Mouse (Mus musculus): Measurements from ENCODE around the gene Add1.
A peak's percentile ranks its signal among the peaks of the same experiment; 100 is the strongest.
"Not testable (repeated sequence)": the region's sequence is repeated elsewhere in the genome, so short reads cannot be mapped to it uniquely, and the experiment has no call there.

Add1 gene

GRCm38 (mm10) chr5:34551821-34552220 is 21.6 kb upstream of the Add1 start:
- DNase-seq, result no peak

- no peak for DNase-seq
Measured at GRCm38 (mm10) chr5:34563854-34564253, 9.6 kb upstream of the Add1 start.

DNA sequence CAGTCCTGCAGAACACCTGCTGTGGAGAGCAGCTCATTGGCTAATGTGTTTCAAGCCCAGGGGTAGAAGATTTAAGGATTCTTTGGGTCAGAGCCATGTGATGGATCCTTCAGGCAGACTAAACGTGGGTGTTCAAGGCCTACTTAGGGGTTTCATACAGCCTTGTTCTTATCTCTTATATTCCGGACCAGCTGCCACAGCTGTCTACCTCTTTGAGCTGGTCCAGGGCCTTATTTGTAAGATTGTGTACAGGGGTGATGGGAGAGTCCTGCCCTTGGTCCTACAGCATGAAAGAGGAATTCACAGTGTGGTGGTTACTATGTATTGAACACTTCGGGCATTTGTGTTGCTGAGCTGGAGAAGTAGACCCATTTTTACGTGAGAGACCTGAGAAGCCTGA is 9.2 kb upstream of the Add1 start:
- DNase-seq, result no peak

DNA sequence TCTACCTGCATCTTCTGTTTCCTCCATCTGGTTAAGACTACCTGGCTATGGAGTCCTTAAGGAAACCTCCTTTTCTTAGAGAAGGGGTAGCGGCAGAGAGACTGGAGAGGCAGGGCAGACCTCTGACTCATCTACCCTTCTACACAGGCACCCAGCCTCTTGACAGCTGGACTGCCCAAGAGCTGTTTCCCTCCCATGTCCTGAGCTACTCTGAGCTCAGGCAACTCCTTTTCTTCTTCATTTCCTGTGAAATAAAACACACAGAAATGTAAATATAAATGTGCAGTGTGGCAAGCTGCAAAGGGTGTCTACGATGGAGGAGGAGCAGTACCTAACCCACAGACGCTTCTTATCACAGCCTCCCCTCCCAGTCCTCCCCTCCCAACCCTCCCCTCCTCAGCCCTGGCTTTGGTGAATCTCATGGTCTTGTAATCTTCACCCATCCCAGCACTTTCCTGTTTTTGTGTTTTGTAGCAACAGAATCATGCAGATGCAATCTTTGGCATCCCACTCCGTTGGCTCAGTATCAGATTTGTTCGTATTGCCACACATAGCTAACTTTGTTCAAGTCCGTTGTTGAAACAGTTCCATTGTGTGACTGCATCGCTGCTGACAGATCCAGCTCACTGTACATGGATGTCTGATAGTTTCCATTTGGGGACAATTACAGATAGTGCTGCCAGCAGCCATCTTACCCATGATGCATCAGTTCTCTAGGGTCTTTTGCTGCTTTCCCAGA is 7.8 kb upstream of the Add1 start:
- DNase-seq, result peak; percentile 99

DNA sequence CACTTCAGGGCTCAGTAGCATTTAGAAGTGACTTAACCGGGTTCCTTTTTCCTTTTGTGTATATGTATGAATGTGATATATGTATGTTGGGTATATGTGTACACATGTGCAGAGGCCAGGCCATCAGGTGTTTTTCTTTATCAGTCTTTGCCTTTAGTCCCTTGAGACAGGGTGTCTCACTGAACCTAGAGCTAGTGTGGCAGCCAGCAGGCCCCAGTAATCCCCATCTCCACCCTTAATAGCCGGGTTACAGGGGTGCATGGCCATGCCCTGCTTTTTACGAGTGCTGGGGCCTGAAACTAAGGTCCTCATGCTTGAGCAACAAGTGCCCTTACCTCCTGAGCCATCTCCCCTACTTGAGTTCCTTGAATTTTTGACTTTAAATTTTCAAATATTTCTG is 1.9 kb upstream of the Add1 start:
- DNase-seq, result peak; percentile 87

GRCm38 (mm10) chr5:34572568-34572967 is 896 bp upstream of the Add1 start:
- not testable (repeated sequence) for DNase-seq

- peak; percentile 84 for DNase-seq
Measured at GRCm38 (mm10) chr5:34574721-34575120, 1.3 kb downstream of the Add1 start.

DNA sequence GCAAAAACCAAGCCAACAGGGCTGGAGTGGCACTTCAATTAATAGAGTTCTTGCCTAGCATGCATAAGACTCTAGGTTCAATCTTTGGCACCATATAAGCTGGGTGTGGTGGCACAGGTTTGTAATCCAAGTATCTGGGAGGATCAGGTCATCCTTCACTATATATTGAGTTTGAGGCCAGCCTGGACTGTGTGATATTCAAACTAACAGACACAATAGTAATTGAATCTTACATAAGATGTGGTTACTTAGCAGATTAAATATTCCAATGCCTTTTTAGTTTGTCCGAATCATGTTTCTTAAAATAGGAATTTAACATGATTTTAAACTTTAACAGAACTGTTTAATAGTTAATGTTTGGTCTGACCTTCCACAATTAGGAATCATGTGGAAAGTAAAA is 2.8 kb downstream of the Add1 start:
- DNase-seq, result peak; percentile 70

GRCm38 (mm10) chr5:34578038-34578655 is 4.7 kb downstream of the Add1 start:
- DNase-seq, result no peak

DNA sequence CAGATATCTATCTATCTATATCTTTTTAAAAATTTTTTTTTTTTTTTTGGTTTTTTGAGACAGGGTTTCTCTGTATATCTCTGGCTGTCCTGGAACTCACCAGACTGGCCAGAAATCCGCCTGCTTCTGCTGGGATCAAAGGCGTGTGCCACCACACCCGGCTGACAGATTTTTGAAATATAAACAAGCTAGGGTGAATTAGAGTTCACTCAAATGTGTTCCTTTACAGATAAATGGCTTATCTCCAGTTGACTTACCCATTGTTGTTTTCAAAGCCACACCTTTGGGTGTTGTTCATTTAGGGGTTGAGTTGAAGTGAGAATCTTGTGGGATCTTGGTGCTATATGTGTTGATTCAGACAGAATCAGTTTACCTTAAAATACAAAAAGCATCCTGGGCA is 5.9 kb downstream of the Add1 start:
- peak; percentile 19 for DNase-seq

- peak; percentile 92 for DNase-seq
Measured at GRCm38 (mm10) chr5:34581671-34582313, 8.3 kb downstream of the Add1 start.

DNA sequence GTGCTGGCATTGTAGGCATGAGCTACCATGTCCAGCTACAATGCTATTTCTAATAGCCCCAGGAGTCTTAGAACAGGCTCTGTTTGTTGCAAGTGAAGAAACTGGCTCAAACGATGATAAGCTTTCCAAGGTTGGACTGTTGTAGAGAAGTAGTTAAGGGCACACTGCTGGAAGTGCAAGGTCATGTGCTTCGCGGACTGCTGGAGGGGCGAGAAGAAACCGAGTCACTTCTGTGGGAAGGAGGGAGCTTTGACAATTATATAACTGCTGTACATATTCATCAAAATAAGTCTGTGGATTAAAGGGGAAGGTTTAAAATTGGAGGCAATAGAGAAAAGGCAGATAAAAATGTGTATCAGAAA is 8.8 kb downstream of the Add1 start:
- no peak for DNase-seq

DNA sequence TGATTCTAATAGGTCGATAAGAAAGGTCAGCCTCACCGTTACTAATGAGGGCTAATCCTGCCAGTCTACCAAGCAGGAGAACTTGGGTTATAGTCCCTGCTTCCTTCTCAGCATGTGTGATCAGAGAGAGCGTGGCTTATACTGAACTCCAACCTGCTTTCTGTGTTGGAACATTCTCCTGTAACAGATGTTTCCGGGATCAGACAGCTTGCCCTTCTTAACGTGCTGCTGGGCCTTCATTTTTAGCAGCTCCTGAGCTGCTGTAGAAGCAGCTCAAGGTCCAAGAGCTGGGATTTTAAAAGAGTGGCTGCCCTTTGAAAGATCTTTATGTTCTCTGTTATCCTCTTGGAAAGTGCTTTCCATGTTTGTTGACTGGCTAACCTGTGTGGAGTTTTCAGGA is 11.8 kb downstream of the Add1 start:
- DNase-seq, result peak; percentile 81

DNA sequence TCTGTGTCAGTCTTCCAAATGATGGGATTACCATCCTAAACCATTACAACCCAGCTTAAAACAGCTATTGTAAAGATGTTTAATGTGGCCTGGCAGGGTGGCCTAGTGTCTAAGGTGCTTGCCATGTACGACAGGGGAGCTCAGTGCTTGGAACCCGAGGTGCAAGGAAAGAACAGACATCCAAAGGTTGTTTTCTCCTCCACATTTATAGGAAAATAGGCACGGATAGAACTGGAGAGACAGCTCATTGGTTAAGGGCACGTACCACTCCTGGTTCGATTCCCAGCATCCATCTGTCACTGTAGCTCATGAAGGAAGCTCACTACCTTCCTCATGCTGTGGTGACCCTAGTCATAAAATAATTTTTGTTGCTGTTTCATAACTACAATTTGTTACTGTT is 14.4 kb downstream of the Add1 start:
- DNase-seq, result peak; percentile 66

DNA sequence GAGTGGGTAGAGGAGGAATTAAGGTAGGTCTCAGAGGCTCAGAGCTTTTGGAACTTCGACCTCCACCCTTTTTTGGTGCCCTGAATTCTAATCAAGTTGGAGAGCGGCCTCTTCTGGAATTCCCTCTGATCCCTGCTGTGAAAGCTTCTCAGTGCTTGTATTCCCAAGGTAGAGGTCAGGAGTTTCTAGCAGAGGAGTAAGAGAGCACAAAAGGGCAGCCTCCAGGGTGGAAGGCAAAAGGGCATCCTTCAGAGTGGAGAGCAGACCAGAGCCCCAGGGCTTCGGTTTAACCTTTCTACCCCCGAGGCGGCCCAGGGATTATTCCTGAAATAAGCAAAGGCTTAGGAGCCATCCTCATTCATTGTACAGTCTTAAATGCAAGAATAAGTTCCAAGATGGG is 16.6 kb downstream of the Add1 start:
- DNase-seq, result peak; percentile 53

DNA sequence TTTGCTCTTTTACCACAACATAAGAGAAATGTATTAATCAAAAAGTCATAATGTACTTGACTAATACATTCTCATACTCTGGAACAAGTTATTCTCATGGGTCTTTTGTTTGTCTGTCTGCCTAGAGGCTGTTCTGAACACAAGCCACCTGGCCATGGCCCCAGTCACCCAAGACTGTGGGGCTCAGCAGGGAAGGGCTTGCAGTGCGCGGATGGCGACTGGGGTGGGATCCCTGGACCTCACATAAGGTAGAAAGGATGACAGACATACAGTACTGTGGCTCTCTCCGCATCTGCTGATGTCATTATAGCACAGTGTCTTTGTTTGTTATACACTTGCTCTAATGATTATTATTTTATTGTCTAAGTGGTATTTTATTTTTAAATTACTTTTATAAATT is 17.2 kb downstream of the Add1 start:
- DNase-seq, result peak; percentile 80

DNA sequence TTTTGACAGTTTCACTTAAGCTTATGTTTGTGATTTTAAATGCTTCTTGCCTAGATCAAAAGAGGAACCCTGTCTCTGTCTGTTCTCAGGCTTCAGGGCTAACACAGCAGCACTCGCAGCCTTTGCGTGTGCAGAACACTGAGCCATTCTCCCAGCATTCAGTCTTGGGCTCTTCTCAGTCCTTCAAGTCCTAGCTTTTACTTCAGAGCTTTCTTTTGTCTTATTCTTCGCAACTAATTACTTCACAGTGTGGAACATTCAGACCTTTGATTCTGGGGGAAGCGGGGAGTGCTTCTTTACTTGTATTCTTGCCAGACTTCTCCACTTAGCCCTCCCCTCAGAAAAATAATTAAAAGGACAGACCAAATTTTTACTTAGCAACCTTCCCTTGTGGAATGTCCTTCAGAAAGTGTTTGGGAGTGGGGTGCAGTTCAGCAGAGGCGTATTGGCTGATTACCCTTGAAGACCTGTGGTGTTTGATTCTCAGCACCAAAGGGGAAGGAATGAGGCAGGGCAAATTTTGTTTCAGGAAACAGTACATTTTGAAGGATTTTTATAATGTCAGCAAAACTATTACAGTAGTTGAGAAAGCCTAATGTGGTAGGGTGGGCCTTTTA is 18.0 kb downstream of the Add1 start:
- peak; percentile 78 for DNase-seq

DNA sequence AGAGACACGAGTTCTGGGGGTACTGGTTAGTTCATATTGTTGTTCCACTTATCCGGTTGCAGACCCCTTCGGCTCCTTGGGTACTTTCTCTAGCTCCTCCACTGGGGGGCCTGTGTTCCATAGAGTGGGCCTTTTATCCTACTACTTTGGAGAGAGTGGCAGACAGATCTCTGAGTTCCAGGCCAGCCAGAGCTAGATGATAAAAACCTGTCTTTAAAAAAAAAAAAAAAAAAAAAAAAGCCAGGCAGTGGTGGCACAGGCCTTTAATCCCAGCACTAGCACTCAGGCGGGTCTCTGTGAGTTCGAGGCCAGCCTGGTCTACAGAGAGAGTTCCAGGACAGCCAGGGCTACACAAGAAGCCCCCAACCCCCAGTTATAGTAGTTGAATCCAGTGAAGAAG is 18.8 kb downstream of the Add1 start:
- DNase-seq, result peak; percentile 69

GRCm38 (mm10) chr5:34592666-34593065 is 19.2 kb downstream of the Add1 start:
- DNase-seq, result peak; percentile 65

- peak; percentile 72 for DNase-seq
Measured at GRCm38 (mm10) chr5:34593202-34593727, 19.8 kb downstream of the Add1 start.

GRCm38 (mm10) chr5:34604576-34604975 is 31.1 kb downstream of the Add1 start:
- peak; percentile 58 for DNase-seq

- DNase-seq, result peak; percentile 41
Measured at GRCm38 (mm10) chr5:34607100-34607880, 33.8 kb downstream of the Add1 start.

GRCm38 (mm10) chr5:34608226-34608625 is 34.8 kb downstream of the Add1 start:
- peak; percentile 65 for DNase-seq
